Mouse (Mus musculus) brain, embryonic 14.5 days (tissue): ENCODE data around the gene Slc39a1.

Experiments
- CTCF ChIP-seq: fragments of 200-500 bp; IDR thresholded peaks from 2 replicates; pipeline ENCODE4 v1.5.1; 2012; ENCODE audit warnings: inconsistent platforms, mild to moderate bottlenecking, moderate library complexity, borderline replicate concordance; ENCODE audit not compliant: insufficient read depth, insufficient read length; ENCODE audit errors: extremely low read depth
- POLR2A ChIP-seq: fragments of 200-500 bp; IDR thresholded peaks from 2 replicates; pipeline ENCODE4 v1.6.1; 2012; ENCODE audit warnings: mild to moderate bottlenecking, inconsistent platforms, borderline replicate concordance; ENCODE audit not compliant: poor library complexity, insufficient read depth, insufficient read length, severe bottlenecking; ENCODE audit errors: extremely low read depth

GRCm38 (mm10) chr3:90279216-90279615 is 31.2 kb downstream of the Slc39a1 start:
- TF ChIP-seq POLR2A (no peak), CTCF (no peak)
